Mouse (Mus musculus) 3T3-L1 (cell line): ENCODE data around the gene Fam166b.
A peak's percentile ranks its signal among the peaks of the same experiment; 100 is the strongest.

ENCODE experiments used
- DNase-seq: peaks from one replicate; pipeline ENCODE4 v3.0.0-alpha.2; 2015; ENCODE audit warnings: low read depth, low spot score

Fam166b gene

GRCm38 (mm10) chr4:43428180-43428861 lies 613 bp downstream of the Fam166b start:
- no peak for DNase-seq

DNA sequence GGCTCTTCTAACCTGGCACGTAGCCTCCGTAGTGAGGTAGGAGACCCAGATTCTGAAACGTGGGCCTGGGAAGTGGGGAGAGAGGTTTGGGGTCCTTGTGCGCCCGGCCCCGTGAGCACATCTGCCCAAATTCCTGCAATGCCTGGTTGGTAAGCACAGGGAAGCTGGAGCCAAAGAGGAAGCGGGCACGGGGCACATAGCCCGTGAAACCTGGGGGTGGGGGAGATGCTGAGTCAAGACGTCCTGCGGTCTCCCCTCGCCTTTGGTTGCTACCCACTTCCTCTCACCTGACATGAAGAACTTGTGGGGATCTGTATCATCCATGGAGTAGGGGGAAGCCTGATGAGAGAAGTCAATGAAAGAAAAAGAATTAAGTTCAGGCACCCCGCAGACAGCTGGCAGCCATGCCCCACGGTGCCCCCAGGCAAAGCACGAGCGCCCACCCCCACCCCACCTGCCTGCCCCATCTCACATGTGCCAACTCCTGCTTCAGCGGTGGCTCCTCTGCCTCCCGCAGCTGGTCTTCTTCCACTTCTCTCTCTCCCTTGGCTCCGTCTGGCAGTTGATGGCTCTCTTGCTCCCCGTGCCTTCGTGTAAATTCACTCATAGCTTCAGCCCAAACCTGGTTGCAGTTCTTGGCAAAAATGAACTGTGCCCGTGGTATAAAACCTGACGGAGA lies 1.3 kb downstream of the Fam166b start:
- DNase-seq, result no peak

DNA sequence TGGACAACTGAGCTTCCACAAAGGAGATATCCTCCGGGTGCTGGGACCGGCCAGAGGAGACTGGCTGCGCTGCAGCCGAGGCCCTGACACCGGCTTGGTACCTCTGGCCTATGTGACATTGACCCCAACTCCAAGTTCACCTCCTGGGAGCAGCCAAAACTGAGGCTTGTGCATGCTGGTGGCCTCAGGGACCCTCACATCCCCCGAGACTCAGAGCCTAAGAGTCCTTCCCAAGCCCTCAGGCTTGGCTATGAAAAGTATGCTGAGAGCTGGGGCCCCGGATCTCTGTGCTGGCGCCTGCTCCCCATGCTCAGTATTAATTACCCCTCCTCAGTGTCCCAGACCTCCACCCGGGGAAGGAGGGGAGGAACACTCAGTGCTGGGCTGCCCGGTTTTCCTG lies 2.4 kb downstream of the Fam166b start:
- no peak for DNase-seq

- DNase-seq, result no peak
Measured at GRCm38 (mm10) chr4:43425648-43426380, 3.1 kb downstream of the Fam166b start.

GRCm38 (mm10) chr4:43425197-43425596 lies 3.7 kb downstream of the Fam166b start:
- no peak for DNase-seq

DNA sequence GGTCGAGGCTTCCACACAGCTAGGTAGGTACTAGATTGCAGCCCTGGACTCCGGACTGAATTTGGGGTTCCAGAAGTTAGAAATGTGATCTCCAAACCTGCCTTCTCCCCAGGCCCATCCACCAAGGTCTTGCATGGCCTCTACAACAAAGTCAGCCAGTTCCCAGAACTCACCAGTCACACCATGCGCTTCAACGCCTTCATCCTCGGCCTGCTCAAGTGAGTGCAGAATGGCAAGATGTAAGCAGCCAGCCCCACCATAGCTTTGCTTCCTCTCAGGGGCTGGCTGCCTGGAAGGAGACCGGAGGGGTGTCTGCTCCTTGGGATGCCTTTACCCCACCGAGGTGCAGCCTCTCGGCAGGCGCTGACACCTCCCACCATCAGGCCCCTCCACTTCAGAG lies 4.9 kb downstream of the Fam166b start:
- no peak for DNase-seq

- DNase-seq, result no peak
Measured at GRCm38 (mm10) chr4:43423267-43423934, 5.5 kb downstream of the Fam166b start.

DNA sequence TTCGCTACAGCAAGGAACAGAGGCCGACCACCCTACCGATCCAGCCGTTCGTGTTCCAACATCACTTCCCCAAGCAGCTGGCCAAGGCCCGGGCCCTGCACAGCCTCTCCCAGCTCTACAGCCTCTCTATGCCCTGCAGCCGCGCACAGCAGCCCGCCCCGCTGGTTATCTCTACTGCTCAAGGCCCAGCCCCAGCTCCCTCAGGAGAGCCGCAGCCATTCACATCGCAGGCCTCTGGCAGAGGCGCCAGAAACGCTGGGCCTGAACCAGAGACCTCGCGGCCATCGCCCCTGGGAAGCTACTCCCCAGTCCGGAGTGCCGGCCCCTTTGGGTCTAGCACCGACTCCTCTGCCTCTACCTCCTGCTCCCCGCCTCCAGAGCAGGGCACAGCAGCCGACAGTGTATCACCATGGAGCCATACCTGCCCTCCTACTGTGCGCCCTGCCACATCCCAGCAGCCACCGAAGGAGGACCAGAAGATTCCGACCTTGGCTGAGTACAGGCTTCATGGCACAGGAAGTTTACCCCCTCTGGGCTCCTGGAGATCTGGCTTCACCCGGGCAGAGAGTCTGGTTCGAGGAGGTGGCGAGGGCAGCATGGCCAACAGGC lies 7.2 kb downstream of the Fam166b start:
- DNase-seq, result no peak

DNA sequence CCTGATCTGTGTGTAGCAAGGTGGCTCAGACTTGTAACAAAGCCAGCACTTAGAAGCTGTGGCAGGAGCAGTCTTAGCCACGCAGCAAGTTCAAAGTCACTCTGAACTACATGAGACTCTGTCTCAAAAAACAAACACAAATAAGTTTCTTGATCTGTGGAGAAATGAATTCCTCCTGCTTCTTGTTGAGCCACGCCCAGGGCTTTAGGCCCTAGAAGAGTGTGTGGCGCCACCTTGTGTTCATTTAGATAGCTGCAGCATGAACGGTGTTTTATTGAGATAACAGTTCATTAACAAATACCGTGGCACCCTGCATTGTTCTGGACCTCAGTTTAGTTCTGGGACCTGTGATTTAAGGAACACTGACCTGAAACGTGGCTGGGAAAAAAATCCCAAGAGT lies 8.6 kb downstream of the Fam166b start:
- DNase-seq, result peak; percentile 92

DNA sequence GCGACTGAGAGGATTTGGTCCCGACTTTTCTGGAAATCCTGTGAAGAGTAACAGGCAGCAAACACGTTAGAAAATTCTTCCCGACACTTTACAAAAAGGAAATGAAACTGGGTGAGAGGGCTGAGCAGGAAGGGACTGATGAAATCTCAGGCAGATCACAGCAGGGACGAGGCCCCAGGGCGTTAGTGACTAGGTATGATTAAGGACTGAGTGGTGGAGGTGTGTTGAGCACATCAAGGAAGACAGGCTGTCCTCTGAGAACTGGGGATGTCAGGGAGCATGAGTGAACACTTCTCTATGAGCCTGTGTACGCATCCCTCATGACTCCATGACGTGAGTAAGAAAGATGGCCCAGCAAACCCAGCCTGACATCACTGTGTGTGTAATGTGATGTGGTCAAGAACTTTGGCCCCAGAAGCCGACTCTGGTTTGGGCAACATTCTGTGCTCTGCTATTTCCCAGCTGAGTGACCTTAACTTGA lies 9.1 kb downstream of the Fam166b start:
- peak; percentile 73 for DNase-seq

GRCm38 (mm10) chr4:43418973-43419656 lies 9.8 kb downstream of the Fam166b start:
- no peak for DNase-seq

DNA sequence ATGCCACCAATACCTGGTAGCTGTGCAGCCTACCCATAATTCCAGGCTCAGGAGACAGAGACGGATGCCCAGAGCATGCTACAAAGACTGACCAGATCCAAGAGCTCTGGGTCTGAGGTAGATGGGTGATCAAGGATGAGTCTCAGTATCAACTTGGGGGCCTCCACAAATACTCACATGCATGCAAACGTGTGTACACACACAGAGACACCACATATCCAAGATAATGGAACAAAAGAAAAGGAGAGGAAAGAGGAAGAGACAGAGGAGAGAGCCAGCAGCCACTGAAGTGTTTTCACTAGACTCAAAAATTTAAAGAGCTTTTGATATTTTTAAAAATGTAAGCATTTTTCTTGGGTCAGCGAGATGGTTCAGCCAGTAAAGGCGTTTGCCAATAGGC lies 10.5 kb downstream of the Fam166b start:
- no peak for DNase-seq

DNA sequence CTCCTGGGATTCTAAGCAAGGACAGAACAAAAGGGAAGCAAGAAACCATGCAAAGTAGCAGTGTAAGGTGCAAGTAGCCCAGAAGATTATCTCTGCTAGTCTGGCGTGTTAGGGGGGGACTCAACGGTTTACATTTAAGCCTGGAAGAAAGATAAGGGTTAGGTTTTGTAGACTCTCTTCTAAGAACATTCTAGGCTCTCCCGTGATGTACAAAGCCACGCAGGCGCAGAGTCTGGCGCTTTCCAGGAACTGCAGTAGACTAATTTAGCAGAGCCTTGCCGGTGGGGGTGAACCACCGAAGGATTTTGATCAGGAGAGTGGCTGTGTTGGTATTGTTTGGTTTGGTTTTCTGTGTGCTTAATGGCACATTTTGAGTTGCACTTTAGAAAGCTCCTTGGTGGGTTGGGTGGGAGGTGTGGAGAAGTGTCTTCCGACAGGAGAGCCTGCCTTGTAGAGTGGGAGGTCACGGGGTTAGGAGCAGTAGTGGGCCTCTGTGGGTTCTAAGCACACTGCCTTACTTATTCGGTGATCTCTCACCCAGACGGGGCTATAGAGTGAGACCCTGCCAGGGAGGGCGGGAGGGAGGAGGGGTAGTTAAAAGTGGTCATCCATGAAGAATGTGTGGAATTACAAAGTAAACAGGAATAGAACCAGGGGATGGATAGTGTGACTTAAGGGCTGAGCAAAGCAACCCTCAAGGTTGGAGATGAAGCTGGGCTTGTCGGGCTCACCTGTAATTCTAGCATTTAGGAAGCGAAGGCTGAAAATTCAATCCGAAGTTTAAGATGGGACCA lies 11.5 kb downstream of the Fam166b start:
- no peak for DNase-seq

DNA sequence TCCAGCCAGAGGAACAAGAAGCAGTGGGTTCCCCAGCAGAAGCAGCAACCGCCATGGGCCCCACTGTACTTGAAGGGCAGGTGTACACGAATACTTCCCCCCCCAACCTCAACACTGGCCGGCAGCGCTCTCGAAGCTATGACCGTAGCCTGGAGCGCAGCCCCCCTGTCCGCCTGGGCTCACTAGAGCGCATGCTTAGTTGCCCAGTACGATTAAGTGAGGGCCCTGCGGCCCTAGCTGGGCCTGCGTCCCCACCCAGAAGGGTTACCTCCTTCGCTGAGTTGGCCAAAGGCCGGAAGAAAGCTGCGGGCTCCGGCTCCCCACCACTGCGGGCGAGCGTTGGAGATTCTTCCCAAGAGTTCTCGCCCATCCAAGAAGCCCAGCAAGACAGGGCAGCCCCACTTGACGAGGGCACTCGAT lies 12.9 kb downstream of the Fam166b start:
- no peak for DNase-seq

DNA sequence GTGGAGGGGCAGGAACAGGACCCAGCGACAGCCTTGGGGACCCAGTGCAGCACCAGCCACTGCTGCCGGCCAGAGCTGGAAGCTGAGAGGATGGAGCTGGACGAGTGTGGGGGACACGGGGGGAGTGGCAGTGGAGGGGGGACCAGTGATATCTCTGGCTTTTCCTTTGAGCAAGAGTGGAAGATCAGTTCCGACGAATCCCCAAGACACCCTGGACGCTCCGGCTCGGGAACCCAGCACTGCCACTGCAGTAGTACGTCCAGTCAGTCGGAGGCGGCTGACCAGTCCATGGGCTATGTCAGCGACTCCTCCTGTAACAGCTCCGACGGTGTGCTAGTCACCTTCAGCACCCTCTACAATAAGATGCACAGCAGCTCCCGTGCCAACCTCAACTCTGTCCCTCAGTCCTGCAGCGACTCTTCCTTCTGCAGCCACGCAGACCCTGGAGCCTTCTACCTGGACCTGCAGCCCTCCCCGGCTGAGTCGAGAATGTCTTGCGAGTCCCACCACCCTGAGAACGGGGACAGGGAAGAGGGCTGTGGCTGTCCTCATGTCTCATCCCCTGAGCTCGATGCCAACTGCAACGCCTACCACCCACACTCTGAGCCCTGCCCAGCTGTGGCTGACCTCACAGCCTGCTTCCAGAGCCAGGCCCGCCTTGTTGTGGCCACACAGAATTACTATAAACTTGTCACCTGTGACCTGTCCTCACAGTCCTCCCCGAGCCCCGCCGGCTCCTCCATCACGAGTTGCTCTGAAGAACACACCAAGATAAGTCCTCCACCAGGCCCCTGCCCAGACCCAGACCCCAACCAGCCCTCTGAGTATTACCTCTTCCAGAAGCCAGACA lies 13.5 kb downstream of the Fam166b start:
- peak; percentile 31 for DNase-seq

DNA sequence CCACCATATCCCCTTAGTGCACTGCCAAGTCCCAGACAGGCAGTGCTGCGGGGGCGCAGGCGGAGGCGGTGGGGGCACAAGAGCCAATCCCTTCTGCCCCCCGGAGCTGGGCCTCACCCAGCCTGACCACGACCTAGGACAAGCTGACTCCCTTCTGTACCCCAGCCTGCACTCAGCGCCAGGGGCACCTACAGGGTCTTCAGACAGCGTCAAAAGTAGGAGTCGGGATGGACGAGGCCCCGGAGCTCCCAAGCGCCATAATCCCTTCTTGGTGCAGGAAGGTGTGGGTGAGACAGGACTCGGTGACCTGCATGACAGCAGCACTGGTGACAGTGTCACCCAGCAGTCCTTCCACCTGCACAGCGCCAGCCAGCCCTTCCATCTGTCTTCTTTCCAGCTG lies 14.2 kb downstream of the Fam166b start:
- DNase-seq, result no peak

DNA sequence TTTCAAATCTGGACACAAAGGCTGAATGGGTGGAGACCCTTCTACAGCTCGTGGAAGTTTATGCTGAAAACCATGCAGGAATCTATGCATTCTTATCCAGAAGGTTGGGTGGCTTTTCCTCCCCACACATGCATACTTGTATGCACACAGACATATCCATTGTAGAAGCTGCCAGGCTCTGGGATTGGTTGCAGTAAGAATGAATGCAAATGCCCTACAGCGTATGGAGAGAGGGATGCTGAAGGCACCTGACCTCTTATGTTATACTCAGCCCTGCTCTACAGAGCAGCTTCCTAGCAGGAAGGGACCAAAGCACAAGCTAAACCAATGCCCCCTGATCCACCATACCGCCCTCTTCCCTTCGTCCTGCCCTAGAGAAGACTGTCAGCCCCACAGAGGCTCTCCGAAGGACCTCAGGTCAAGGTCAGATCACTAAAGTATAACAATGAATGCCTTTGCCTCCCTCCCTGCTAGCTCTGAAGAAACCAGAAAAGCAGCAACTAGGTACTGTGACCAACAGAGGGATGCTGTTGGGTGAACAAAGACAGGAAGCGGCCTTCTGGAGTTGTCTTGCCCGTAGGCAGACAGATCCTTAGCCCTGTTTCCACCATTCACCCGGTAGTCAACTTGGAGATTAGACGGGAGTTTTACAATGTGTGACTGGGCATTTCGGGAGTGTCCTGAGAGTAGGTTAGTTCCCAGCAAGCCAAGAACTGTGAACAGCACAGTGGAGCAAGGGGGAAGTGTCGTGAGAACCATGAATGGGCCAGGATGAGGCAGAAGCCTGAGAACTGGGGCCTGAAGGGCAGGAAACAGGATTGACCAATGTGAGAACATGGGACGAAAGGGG lies 21.6 kb downstream of the Fam166b start:
- no peak for DNase-seq
